Mouse (Mus musculus): ENCODE results near the gene Zfp874b. TPM values are rescaled to one million over a fixed set of nuclear protein-coding genes. Genes with fewer than 3 reads are reported as not detected.

Zfp874b gene
- total RNA-seq, 4 experiments from 2014 or later: 12.4 to 23.2 (median 17.5) TPM

Other genes with a start within 250 kb of the Zfp874b start
- 10 to 100 TPM; 18.2 to 26.5 (median 23.8) TPM for gene Zfp458, start 205.8 kb downstream of the Zfp874b start, total RNA-seq (2022)
- gene Zfp457, start 177.8 kb downstream of the Zfp874b start, total RNA-seq (2022): 1 to 10 TPM; 5.0 to 9.0 (median 6.3) TPM
- gene Zfp595, start 151.7 kb downstream of the Zfp874b start, total RNA-seq (2022): 1 to 10 TPM; 3.2 to 4.3 (median 3.9) TPM
- 1 to 10 TPM in 2 of 4 experiments, not detected in 2; 1.1 to 3.2 TPM for gene Gm28044, start 123.7 kb downstream of the Zfp874b start, total RNA-seq (2022)
- 1 to 10 TPM; 1.1 to 2.0 (median 1.3) TPM for gene Zfp953, start 123.7 kb downstream of the Zfp874b start, total RNA-seq (2022)
- not detected for gene Gm28041, start 108.5 kb downstream of the Zfp874b start, total RNA-seq (2022)
- gene Zfp456, start 108.4 kb downstream of the Zfp874b start, total RNA-seq (2022): 1 to 10 TPM; 1.0 to 1.9 (median 1.6) TPM
- gene Zfp429, start 84.4 kb downstream of the Zfp874b start, total RNA-seq (2022): 1 to 10 TPM; 2.2 to 4.5 (median 2.4) TPM
- gene Zfp459, start 62.8 kb downstream of the Zfp874b start, total RNA-seq (2022): 1 to 10 TPM; 3.4 to 5.9 (median 4.4) TPM
- 10 to 100 TPM; 10.5 to 18.9 (median 15.5) TPM for gene Zfp874a, start 32.6 kb downstream of the Zfp874b start, total RNA-seq (2022)
- 10 to 100 TPM in 2 of 4 experiments, 1 to 10 TPM in 2; 8.4 to 12.4 (median 10.4) TPM for gene Zfp58, start 16.3 kb upstream of the Zfp874b start, total RNA-seq (2022)
- gene Gm26965, start 41.9 kb upstream of the Zfp874b start, total RNA-seq (2022): under 1 TPM in 1 of 4 experiments, not detected in 3; 0.25 TPM
- 10 to 100 TPM; 21.4 to 24.6 (median 23.7) TPM for gene Zfp87, start 41.9 kb upstream of the Zfp874b start, total RNA-seq (2022)
- 10 to 100 TPM in 3 of 4 experiments, 1 to 10 TPM in 1; 9.4 to 12.5 (median 10.5) TPM for gene Zfp748, start 69.6 kb upstream of the Zfp874b start, total RNA-seq (2022)
- gene Zfp729b, start 125.4 kb upstream of the Zfp874b start, total RNA-seq (2022): 10 to 100 TPM in 1 of 4 experiments, 1 to 10 TPM in 3; 8.7 to 10.2 (median 9.1) TPM
- 1 to 10 TPM in 3 of 4 experiments, not detected in 1; 1.1 to 2.5 (median 1.7) TPM for gene Gm49345, start 153.5 kb upstream of the Zfp874b start, total RNA-seq (2022)
- 10 to 100 TPM in 3 of 4 experiments, 1 to 10 TPM in 1; 9.2 to 12.6 (median 10.6) TPM for gene Zfp729a, start 153.5 kb upstream of the Zfp874b start, total RNA-seq (2022)
- gene Zfp738, start 202.8 kb upstream of the Zfp874b start, total RNA-seq (2022): 10 to 100 TPM; 21.2 to 33.3 (median 30.4) TPM
- gene Zfp65, start 244.9 kb upstream of the Zfp874b start, total RNA-seq (2022): 10 to 100 TPM; 12.4 to 20.6 (median 16.4) TPM